Mouse (Mus musculus) macrophage (primary cell): ENCODE data around the gene Ttyh2. TPM values are rescaled to one million over a fixed set of nuclear protein-coding genes. Genes with fewer than 3 reads are reported as not detected.
A peak's percentile ranks its signal among the peaks of the same experiment; 100 is the strongest.
"Not testable (repeated sequence)": the region's sequence is repeated elsewhere in the genome, so short reads cannot be mapped to it uniquely, and the experiment has no call there.

Experiments used
- H3K27ac ChIP-seq: fragments of 350-480 bp; formaldehyde crosslinking; 2 replicates; pipeline ENCODE4 v1.9.0; 2021
- H3K36me3 ChIP-seq: fragments of 350-480 bp; formaldehyde crosslinking; 2 replicates; pipeline ENCODE4 v1.9.0; 2021; ENCODE audit errors: inconsistent target
- H3K4me3 ChIP-seq: fragments of 350-480 bp; formaldehyde crosslinking; 2 replicates; pipeline ENCODE4 v1.9.0; 2021; ENCODE audit errors: inconsistent target
- H3K79me2 ChIP-seq: fragments of 350-480 bp; formaldehyde crosslinking; 2 replicates; pipeline ENCODE4 v1.9.0; 2021; ENCODE audit errors: inconsistent target
- WGBS: methylation state at CpG from one replicate; pipeline ENCODE4 v1.1.7; 2026; ENCODE audit warnings: inconsistent platforms; ENCODE audit not compliant: missing documents; 5-methylcytosine and 5-hydroxymethylcytosine counted together
- polyA plus RNA-seq: library from polyadenylated mRNA; stranded (reverse); fragments of 250-400 nt; gene quantifications from 3 replicates; pipeline ENCODE4 v1.2.4, GENCODE M21; 2018; ENCODE audit warnings: inconsistent platforms

The Ttyh2 gene
- polyA plus RNA-seq, 1 experiment from 2014 or later, result 90.0 TPM

GRCm38 (mm10) chr11:114649510-114649909 lies 25.7 kb upstream of the Ttyh2 start:
- no peaks in the 10 kb centered on the region for H3K36me3 ChIP-seq
- no peak overlapping the region for H3K4me3 ChIP-seq
- H3K27ac ChIP-seq, result no peak overlapping the region
- H3K79me2 ChIP-seq, result no peaks in the 10 kb centered on the region
- 73% methylated on average over 4 of the region's 4 CpGs for WGBS

- H3K79me2 ChIP-seq, result no peaks in the 10 kb centered on the region
- WGBS, result 6% methylated on average over 16 of the region's 16 CpGs
Measured at GRCm38 (mm10) chr11:114652531-114652930, 22.7 kb upstream of the Ttyh2 start.

DNA sequence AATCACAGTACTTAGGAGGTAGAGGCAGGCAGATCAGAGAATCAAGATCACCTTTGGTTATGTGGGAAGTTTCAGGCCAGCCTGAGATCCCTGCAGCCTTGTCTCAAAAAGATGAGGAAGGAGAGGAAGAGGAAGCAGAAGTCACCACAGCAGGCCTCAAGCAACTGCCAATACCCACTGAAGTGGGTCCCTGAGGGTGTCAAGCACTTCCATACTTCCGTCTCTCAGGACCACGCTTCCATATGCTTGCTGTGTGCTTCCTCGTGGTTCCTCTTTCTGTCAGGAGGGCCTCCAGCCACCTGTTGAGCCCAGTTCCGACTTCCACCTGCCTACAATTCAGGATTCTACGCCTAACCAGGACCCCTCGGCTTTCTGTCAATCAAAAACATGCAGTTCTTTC lies 21.6 kb upstream of the Ttyh2 start:
- WGBS, result 8% methylated on average over 6 of the region's 6 CpGs
- no peak overlapping the region for H3K27ac ChIP-seq

More at GRCm38 (mm10) chr11:114652531-114652930, 22.7 kb upstream of the Ttyh2 start:
- H3K27ac ChIP-seq, result no peak overlapping the region
- no peaks in the 10 kb centered on the region for H3K36me3 ChIP-seq
- H3K4me3 ChIP-seq, result no peak overlapping the region

GRCm38 (mm10) chr11:114654552-114654951 lies 20.7 kb upstream of the Ttyh2 start:
- H3K79me2 ChIP-seq, result no peaks in the 10 kb centered on the region
- WGBS, result 23% methylated on average over 5 of the region's 5 CpGs
- H3K4me3 ChIP-seq, result no peak overlapping the region
- H3K36me3 ChIP-seq, result no peaks in the 10 kb centered on the region
- H3K27ac ChIP-seq, result no peak overlapping the region

More for the DNA sequence above, 21.6 kb upstream of the Ttyh2 start:
- Histone ChIP-seq H3K4me3 (no peak overlapping the region), H3K36me3 (no peaks in the 10 kb centered on the region), H3K79me2 (no peaks in the 10 kb centered on the region)

- 27% methylated on average over 7 of the region's 7 CpGs for WGBS
- Histone ChIP-seq H3K27ac (no peak overlapping the region), H3K4me3 (no peak overlapping the region), H3K36me3 (no peaks in the 10 kb centered on the region), H3K79me2 (no peaks in the 10 kb centered on the region)
Measured at GRCm38 (mm10) chr11:114655350-114656008, 19.8 kb upstream of the Ttyh2 start.

DNA sequence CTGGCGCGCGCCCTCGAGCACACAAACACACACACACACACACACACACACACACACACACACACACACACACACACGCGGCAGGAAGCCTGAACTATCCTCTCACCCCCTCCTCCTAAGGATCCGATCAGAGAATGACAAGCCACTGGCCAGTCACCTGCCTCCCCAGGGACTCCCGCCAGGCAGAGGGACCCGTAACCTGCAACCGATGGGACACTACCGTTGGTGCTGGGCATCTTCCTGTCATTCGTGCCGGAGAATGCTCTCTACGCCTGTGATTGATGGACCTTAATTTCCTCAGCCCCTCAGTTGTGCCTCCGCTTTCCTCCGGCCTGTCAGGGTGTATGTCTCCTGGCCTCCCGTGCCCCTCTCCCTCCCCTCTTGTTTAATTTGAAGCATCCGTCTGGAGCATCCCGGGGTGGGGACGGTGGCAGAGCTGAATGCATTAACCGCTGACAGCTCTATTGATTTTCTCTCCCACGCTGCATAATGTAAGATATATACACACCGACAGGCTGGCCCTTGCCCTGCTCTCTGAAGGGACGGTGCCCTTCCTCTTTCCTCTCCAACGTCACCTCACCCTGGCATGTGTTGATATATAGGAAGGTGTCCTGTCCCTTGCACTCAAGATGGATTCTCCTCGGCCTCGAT lies 18.1 kb upstream of the Ttyh2 start:
- Histone ChIP-seq H3K79me2 (no peaks in the 10 kb centered on the region), H3K27ac (no peak overlapping the region), H3K36me3 (no peaks in the 10 kb centered on the region), H3K4me3 (no peak overlapping the region)
- 81% methylated on average over 21 of the region's 27 CpGs for WGBS

GRCm38 (mm10) chr11:114657737-114658136 lies 17.5 kb upstream of the Ttyh2 start:
- no peaks in the 10 kb centered on the region for H3K36me3 ChIP-seq
- no peak overlapping the region for H3K27ac ChIP-seq
- 41% methylated on average over 7 of the region's 7 CpGs for WGBS
- H3K79me2 ChIP-seq, result no peaks in the 10 kb centered on the region
- H3K4me3 ChIP-seq, result no peak overlapping the region

- no peaks in the 10 kb centered on the region for H3K79me2 ChIP-seq
- H3K27ac ChIP-seq, result no peak overlapping the region
- 96% methylated on average over 13 of the region's 14 CpGs for WGBS
- H3K36me3 ChIP-seq, result no peaks in the 10 kb centered on the region
- H3K4me3 ChIP-seq, result no peak overlapping the region
Measured at GRCm38 (mm10) chr11:114662161-114662560, 13.1 kb upstream of the Ttyh2 start.

GRCm38 (mm10) chr11:114662746-114663362 lies 12.4 kb upstream of the Ttyh2 start:
- H3K36me3 ChIP-seq, result no peaks in the 10 kb centered on the region
- WGBS, result 35% methylated on average over 6 of the region's 6 CpGs
- no peak overlapping the region for H3K27ac ChIP-seq
- H3K79me2 ChIP-seq, result no peaks in the 10 kb centered on the region
- H3K4me3 ChIP-seq, result no peak overlapping the region

GRCm38 (mm10) chr11:114664164-114664563 lies 11.1 kb upstream of the Ttyh2 start:
- 84% methylated on average over 7 of the region's 7 CpGs for WGBS
- no peaks in the 10 kb centered on the region for H3K36me3 ChIP-seq
- no peak overlapping the region for H3K27ac ChIP-seq
- no peak overlapping the region for H3K4me3 ChIP-seq
- H3K79me2 ChIP-seq, result peaks cover 5% of the 10 kb centered on the region

DNA sequence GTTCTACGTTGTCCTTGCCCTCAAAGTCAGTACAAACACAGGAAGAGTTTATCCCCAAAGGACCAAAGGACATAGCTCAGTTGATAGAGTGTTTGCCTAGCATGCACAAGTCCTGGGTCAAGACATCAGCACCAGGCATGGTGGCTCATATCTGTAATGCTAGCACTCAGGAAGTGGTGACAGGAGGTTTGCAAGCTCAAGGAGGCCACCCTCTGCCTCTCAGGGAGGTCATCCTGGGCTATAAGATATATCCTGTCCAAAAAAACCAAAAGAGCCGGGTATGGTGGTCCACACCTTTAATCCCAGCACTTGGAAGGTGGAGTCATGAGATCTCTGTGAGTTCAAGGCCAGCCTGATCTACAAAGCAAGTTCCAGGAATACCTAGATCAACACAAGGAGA lies 9.8 kb upstream of the Ttyh2 start:
- no peak overlapping the region for H3K27ac ChIP-seq
- no peak overlapping the region for H3K4me3 ChIP-seq
- WGBS, result 47% methylated on average over 2 of the region's 2 CpGs
- peaks cover 18% of the 10 kb centered on the region for H3K79me2 ChIP-seq
- peaks cover 3% of the 10 kb centered on the region; the same call in 1 of the 2 replicates for H3K36me3 ChIP-seq

GRCm38 (mm10) chr11:114666786-114667185 lies 8.4 kb upstream of the Ttyh2 start:
- H3K4me3 ChIP-seq, result no peak overlapping the region
- peaks cover 16% of the 10 kb centered on the region; the same call in 1 of the 2 replicates for H3K36me3 ChIP-seq
- WGBS, result 60% methylated on average over 10 of the region's 13 CpGs
- H3K79me2 ChIP-seq, result peaks cover 31% of the 10 kb centered on the region
- no peak overlapping the region for H3K27ac ChIP-seq

DNA sequence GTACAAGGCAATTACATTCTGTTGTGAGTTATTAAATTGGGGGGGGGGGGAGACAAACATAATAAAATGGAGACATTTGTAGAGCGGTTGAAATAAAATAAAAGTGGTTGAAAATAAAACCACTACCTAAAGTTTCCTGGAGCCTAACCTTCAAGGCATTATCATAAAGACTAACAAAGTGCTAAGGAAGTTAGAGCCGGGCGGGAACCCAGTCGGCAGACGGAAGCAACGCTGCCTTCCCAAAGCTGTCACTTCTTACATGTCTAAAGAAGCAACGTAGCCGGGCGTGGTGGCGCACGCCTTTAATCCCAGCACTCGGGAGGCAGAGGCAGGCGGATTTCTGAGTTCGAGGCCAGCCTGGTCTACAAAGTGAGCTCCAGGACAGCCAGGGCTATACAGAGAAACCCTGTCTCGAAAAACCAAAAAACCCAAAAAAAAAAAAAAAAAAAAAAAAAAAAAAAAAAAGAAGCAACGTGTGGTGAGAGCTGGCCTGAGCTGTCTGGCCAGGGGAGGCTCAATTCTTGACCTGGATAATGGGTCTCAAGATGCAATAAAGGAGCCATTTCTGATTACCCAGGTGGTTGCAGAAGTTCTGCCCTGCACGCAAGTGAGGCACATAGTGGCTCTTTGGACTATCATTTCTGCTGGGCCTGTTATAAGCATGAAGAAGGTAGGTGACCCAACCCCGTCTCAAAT lies 7.8 kb upstream of the Ttyh2 start:
- Histone ChIP-seq H3K27ac (no peak overlapping the region), H3K36me3 (peaks cover 22% of the 10 kb centered on the region), H3K79me2 (peaks cover 36% of the 10 kb centered on the region), H3K4me3 (no peak overlapping the region)
- WGBS, result 34% methylated on average over 6 of the region's 18 CpGs

DNA sequence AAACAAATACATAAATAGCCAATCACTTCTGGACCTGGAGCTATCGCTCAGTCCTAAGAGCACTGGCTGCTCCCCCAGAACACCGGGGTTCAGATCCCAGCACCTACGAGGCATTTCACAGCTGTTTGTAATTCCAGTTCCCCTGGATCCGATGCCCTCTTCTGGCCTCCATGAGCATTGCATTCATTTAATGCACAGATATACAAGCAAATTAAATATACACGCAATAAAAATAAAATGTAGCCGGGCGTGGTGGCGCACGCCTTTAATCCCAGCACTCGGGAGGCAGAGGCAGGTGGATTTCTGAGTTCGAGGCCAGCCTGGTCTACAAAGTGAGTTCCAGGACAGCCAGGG lies 7.3 kb upstream of the Ttyh2 start:
- peaks cover 27% of the 10 kb centered on the region for H3K36me3 ChIP-seq
- WGBS, result 20% methylated on average over 4 of the region's 11 CpGs
- peaks cover 36% of the 10 kb centered on the region for H3K79me2 ChIP-seq
- not testable (repeated sequence) for H3K27ac ChIP-seq, H3K4me3 ChIP-seq

DNA sequence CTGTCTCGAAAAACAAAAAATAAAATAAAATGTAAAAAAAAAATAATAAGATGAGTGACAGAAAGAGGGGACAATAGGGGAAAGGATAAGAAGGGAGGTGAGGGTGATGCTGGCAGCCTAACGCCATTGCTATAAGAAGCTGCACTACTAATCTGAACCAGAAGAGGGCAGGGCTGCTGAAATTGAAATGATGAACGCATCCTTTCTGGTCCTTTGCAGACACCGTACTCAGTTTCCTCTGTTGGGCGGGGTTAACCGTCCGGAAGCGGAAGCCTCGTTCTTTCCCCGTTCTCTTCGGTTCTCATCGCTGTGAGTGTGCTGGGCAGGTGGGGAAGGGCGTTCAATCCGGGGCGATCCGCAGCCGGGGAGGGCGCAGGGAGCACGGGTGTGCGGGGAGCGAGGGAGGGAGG lies 6.9 kb upstream of the Ttyh2 start, which contains the start of gene Rpl38:
TSS of gene Rpl38 (plus strand) at position 224 of the 410 bp plus-strand sequence.
- H3K27ac ChIP-seq, result peak within 1 kb of the TSS; percentile 57
- peak within 1 kb of the TSS; percentile 84 for H3K4me3 ChIP-seq
- WGBS, result under 1% methylated on average over 21 of the region's 21 CpGs
- H3K36me3 ChIP-seq, result peaks cover 27% of the 10 kb centered on the region
- H3K79me2 ChIP-seq, result peaks cover 36% of the 10 kb centered on the region
